Mouse (Mus musculus): ENCODE data around the gene Syce3. TPM values are rescaled to one million over a fixed set of nuclear protein-coding genes. Genes with fewer than 3 reads are reported as not detected.

Syce3 gene
- polyA plus RNA-seq, 1 experiment from 2014 or later: not detected

DNA sequence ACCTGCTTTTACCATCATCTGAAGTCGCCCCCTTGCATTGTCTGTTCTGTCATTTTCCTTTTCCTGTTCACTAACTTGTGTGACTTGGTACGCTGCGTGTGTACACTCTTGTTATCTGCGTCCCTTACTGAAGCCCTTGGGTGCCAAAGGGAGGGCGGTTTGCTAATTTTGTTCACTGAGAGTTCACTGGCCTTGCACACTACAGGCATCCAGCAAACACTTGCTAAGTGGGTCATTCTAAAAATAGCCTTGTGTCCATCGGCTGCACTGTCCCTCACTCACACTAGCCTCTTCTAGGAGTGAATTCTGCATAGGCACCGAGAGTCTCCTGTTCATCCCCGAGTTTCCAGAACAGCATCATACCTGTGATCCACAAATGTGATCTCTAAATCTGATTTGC is 5.0 kb upstream of the Syce3 start:
- H3K4me1 ChIP-seq (ENCODE audit: control insufficient read depth in 2 of 2, insufficient read depth in 2 of 2, low read length in 2 of 2): peaks cover 9 to 11% of the 10 kb centered on the region in 2 experiments; a peak in 3 of 4 replicates
- peak overlapping the region; percentile 87 for H3K27ac ChIP-seq (replicated peaks in 1 of 2; ENCODE audit: control insufficient read depth in 1 of 2, insufficient read depth in 1 of 2, low read depth in 2 of 2, low read length in 2 of 2)
- no peaks in the 10 kb centered on the region for H3K27me3 ChIP-seq (ENCODE audit: control insufficient read depth, insufficient read depth, low read length)
- no peaks in the 10 kb centered on the region for H3K9me3 ChIP-seq (ENCODE audit: control insufficient read depth, low read length)
- H3K4me2 ChIP-seq (ENCODE audit: low read length): peak overlapping the region; percentile 12
- 27% methylated on average over 8 of the region's 8 CpGs for WGBS
- peak; percentile 62; the same call in 1 of the 2 replicates for ATAC-seq (ENCODE audit: insufficient number of reproducible peaks, insufficient read depth, low FRiP score, low read depth)
- H3K9ac ChIP-seq (ENCODE audit: low read length): no peak overlapping the region; the same call in 1 of the 2 replicates
- no peak overlapping the region for H3K4me3 ChIP-seq (ENCODE audit: control insufficient read depth in 1 of 2, insufficient read depth in 1 of 2, low read depth in 1 of 2, low read length in 2 of 2)
- peaks cover 43% of the 10 kb centered on the region for H3K36me3 ChIP-seq (ENCODE audit: control insufficient read depth, insufficient read depth, low read length)

DNA sequence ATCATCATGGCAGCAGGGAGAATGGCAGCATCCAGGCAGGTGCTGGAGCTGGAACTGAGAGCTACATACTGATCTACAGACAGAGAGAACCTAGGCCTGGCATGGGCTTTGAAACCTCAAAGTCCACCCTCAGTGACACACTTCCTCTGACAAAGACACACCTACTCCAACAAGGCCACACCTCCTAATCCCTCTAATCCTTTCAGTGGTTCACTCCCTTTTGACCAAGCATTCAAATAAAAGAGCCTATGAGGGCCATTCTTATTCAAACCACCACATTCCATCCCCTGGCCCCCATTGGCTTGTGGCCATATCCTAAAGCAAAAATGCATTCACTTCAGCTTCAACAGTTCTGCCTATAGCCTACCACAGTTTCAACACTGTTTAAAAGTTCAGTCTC is 3.6 kb downstream of the Syce3 start:
- H3K27me3 ChIP-seq (ENCODE audit: control insufficient read depth, insufficient read depth, low read length): no peaks in the 10 kb centered on the region
- no peak for ATAC-seq (ENCODE audit: insufficient number of reproducible peaks, insufficient read depth, low FRiP score, low read depth)
- H3K9ac ChIP-seq (ENCODE audit: low read length): no peak overlapping the region
- H3K4me3 ChIP-seq (ENCODE audit: control insufficient read depth in 1 of 2, insufficient read depth in 1 of 2, low read depth in 1 of 2, low read length in 2 of 2): no peak overlapping the region
- no peaks in the 10 kb centered on the region for H3K36me3 ChIP-seq (ENCODE audit: control insufficient read depth, insufficient read depth, low read length)
- no peak overlapping the region for H3K4me2 ChIP-seq (ENCODE audit: low read length)
- peaks cover 10% of the 10 kb centered on the region; the same call in 1 of the 2 replicates for H3K9me3 ChIP-seq (ENCODE audit: control insufficient read depth, low read length)
- no peak overlapping the region for H3K27ac ChIP-seq (replicated peaks in 1 of 2; ENCODE audit: control insufficient read depth in 1 of 2, insufficient read depth in 1 of 2, low read depth in 2 of 2, low read length in 2 of 2)
- H3K4me1 ChIP-seq (ENCODE audit: control insufficient read depth in 2 of 2, insufficient read depth in 2 of 2, low read length in 2 of 2): no peaks in the 10 kb centered on the region

DNA sequence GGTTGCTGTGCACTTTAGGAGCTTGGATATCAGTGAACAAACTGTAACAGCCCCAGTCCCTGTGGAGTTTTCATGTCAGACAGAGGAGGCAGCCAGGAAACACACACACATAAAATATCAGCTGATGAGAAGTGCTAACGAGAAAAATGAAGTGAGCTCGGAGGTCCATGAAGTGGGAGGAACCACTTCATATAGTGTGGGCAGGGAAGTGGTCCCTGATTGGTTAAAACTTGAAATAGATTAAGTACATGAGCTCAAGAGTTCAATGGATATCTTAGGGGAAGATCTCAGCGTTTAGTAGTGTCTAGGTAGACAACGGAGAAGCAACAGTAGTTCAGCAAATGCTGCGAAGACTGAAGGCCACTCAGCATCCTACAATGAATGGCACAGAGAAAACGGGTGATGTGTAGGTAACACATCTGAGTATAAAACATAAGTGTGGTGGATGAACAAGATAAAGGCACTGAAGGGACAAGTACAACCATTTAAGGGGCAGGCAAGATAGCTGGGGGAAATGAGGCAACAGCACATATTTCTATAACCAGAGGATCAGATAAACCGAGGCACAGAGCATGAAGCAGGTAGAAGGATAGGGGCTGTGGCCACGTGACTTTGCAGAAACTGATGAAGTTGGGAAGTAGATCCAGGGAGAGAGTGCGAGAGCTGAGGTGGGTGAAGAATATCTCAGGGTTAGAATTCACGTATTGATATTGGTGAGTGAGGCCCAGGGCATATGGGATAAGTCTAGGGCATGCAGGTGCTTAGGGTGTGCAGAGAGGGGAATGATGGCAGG is 5.3 kb downstream of the Syce3 start:
- 70% methylated on average over 10 of the region's 10 CpGs for WGBS

DNA sequence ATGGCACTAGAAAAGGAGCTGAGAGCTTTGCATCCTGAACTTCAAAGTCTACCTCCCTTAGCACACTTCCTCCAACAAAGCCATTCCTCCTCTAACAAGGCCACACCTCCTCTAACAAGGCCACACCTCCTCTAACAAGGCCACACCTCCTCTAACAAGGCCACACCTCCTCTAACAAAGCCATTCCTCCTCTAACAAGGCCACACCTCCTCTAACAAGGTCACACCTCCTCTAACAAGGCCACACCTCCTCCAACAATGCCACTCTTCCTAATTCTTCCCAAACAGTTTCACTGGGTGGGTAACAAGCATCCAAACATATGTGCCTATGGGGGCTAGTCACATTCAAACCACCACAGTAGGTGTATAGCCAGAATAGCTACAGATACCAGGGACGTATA is 7.8 kb downstream of the Syce3 start:
- WGBS: 73% methylated on average over 1 of the region's 1 CpGs
- Histone ChIP-seq H3K4me3 (ENCODE audit: control insufficient read depth in 1 of 2, insufficient read depth in 1 of 2, low read depth in 1 of 2, low read length in 2 of 2) (no peak overlapping the region), H3K4me1 (ENCODE audit: control insufficient read depth in 2 of 2, insufficient read depth in 2 of 2, low read length in 2 of 2) (no peaks in the 10 kb centered on the region), H3K36me3 (ENCODE audit: control insufficient read depth, insufficient read depth, low read length) (no peaks in the 10 kb centered on the region), H3K9me3 (ENCODE audit: control insufficient read depth, low read length) (peaks cover 5% of the 10 kb centered on the region; the same call in 1 of the 2 replicates), H3K4me2 (ENCODE audit: low read length) (no peak overlapping the region), H3K27me3 (ENCODE audit: control insufficient read depth, insufficient read depth, low read length) (no peaks in the 10 kb centered on the region), H3K9ac (ENCODE audit: low read length) (no peak overlapping the region), H3K27ac (replicated peaks in 1 of 2; ENCODE audit: control insufficient read depth in 1 of 2, insufficient read depth in 1 of 2, low read depth in 2 of 2, low read length in 2 of 2) (no peak overlapping the region)
- no peak for ATAC-seq (ENCODE audit: insufficient number of reproducible peaks, insufficient read depth, low FRiP score, low read depth)

More for the DNA sequence above, 5.3 kb downstream of the Syce3 start:
- H3K36me3 ChIP-seq (ENCODE audit: control insufficient read depth, insufficient read depth, low read length): no peaks in the 10 kb centered on the region
- no peaks in the 10 kb centered on the region for H3K4me1 ChIP-seq (ENCODE audit: control insufficient read depth in 2 of 2, insufficient read depth in 2 of 2, low read length in 2 of 2)
- no peak overlapping the region for H3K4me3 ChIP-seq (ENCODE audit: control insufficient read depth in 1 of 2, insufficient read depth in 1 of 2, low read depth in 1 of 2, low read length in 2 of 2)
- no peak overlapping the region for H3K4me2 ChIP-seq (ENCODE audit: low read length)
- no peaks in the 10 kb centered on the region for H3K27me3 ChIP-seq (ENCODE audit: control insufficient read depth, insufficient read depth, low read length)
- peaks cover 10% of the 10 kb centered on the region; the same call in 1 of the 2 replicates for H3K9me3 ChIP-seq (ENCODE audit: control insufficient read depth, low read length)
- H3K27ac ChIP-seq (replicated peaks in 1 of 2; ENCODE audit: control insufficient read depth in 1 of 2, insufficient read depth in 1 of 2, low read depth in 2 of 2, low read length in 2 of 2): no peak overlapping the region
- ATAC-seq (ENCODE audit: insufficient number of reproducible peaks, insufficient read depth, low FRiP score, low read depth): no peak
- H3K9ac ChIP-seq (ENCODE audit: low read length): no peak overlapping the region

DNA sequence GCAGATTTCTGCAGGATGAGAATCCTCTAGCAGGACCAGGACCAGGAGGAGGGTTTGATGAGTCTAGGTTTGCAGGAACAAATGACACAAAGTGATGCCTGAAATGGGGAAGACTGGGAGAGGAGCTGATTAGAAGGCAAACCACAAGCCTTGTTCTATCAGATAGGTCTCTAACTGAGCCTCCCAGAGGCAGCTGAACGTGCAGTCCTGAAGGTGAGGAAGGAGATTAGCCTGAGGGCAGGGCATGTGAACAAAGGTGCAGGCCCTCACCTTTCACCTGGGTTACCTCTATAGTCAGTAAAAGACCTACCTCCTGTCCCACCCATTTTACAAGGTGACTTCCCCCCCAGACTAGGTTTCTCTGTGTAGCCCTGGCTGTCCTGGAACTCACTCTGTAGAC is 10.6 kb downstream of the Syce3 start:
- Histone ChIP-seq H3K27me3 (ENCODE audit: control insufficient read depth, insufficient read depth, low read length) (no peaks in the 10 kb centered on the region), H3K4me2 (ENCODE audit: low read length) (no peak overlapping the region), H3K9ac (ENCODE audit: low read length) (no peak overlapping the region), H3K36me3 (ENCODE audit: control insufficient read depth, insufficient read depth, low read length) (no peaks in the 10 kb centered on the region), H3K9me3 (ENCODE audit: control insufficient read depth, low read length) (no peaks in the 10 kb centered on the region), H3K27ac (replicated peaks in 1 of 2; ENCODE audit: control insufficient read depth in 1 of 2, insufficient read depth in 1 of 2, low read depth in 2 of 2, low read length in 2 of 2) (no peak overlapping the region), H3K4me1 (ENCODE audit: control insufficient read depth in 2 of 2, insufficient read depth in 2 of 2, low read length in 2 of 2) (no peaks in the 10 kb centered on the region), H3K4me3 (ENCODE audit: control insufficient read depth in 1 of 2, insufficient read depth in 1 of 2, low read depth in 1 of 2, low read length in 2 of 2) (no peak overlapping the region)
- ATAC-seq (ENCODE audit: insufficient number of reproducible peaks, insufficient read depth, low FRiP score, low read depth): no peak
- 40% methylated on average over 1 of the region's 1 CpGs for WGBS

DNA sequence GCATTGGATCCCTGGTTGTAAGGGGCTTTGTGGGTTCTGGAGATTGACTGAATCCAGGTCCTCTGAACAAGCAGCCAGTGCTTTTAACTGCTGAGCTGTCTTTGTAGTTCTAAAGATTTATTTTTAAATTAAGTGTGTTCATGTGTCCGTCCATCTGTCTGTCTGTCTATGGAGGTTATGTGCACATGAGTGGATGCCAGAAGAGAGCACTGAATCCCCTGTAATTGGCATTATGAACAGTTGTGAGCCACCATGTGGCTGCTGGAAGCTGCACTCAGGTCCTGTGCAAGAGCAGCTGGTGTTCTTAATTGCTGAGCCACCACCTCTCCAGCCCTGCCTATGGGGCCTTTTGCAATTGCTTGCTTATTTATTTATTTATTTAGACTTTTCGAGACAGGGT is 12.2 kb downstream of the Syce3 start:
- Histone ChIP-seq H3K4me1 (ENCODE audit: control insufficient read depth in 2 of 2, insufficient read depth in 2 of 2, low read length in 2 of 2) (no peaks in the 10 kb centered on the region), H3K4me2 (ENCODE audit: low read length) (no peak overlapping the region), H3K9ac (ENCODE audit: low read length) (no peak overlapping the region), H3K27me3 (ENCODE audit: control insufficient read depth, insufficient read depth, low read length) (no peaks in the 10 kb centered on the region), H3K4me3 (ENCODE audit: control insufficient read depth in 1 of 2, insufficient read depth in 1 of 2, low read depth in 1 of 2, low read length in 2 of 2) (no peak overlapping the region), H3K9me3 (ENCODE audit: control insufficient read depth, low read length) (no peaks in the 10 kb centered on the region), H3K27ac (replicated peaks in 1 of 2; ENCODE audit: control insufficient read depth in 1 of 2, insufficient read depth in 1 of 2, low read depth in 2 of 2, low read length in 2 of 2) (no peak overlapping the region), H3K36me3 (ENCODE audit: control insufficient read depth, insufficient read depth, low read length) (no peaks in the 10 kb centered on the region)
- no peak for ATAC-seq (ENCODE audit: insufficient number of reproducible peaks, insufficient read depth, low FRiP score, low read depth)
- 85% methylated on average over 2 of the region's 2 CpGs for WGBS

DNA sequence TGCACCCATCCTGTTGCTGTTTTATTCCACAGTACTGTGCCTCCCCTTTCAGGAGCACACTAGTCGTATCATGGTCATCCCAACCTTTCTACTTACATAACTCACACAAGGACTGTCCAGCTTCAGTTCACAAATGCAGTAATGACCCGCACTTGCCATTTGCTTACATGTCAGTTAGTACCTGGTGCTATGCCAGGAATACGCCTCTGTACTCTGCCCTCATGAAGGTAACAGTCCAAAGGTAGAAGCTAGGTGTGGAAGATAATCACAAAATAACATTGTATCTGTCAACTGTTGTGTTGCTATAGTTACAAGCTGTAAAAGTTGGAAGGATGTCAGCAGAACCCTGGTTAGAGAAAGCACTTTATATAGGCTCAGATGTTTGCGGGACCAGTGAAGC is 13.4 kb downstream of the Syce3 start:
- no peak for ATAC-seq (ENCODE audit: insufficient number of reproducible peaks, insufficient read depth, low FRiP score, low read depth)
- Histone ChIP-seq H3K4me1 (ENCODE audit: control insufficient read depth in 2 of 2, insufficient read depth in 2 of 2, low read length in 2 of 2) (no peaks in the 10 kb centered on the region), H3K9ac (ENCODE audit: low read length) (no peak overlapping the region), H3K9me3 (ENCODE audit: control insufficient read depth, low read length) (no peaks in the 10 kb centered on the region), H3K27ac (replicated peaks in 1 of 2; ENCODE audit: control insufficient read depth in 1 of 2, insufficient read depth in 1 of 2, low read depth in 2 of 2, low read length in 2 of 2) (no peak overlapping the region), H3K36me3 (ENCODE audit: control insufficient read depth, insufficient read depth, low read length) (no peaks in the 10 kb centered on the region), H3K27me3 (ENCODE audit: control insufficient read depth, insufficient read depth, low read length) (no peaks in the 10 kb centered on the region), H3K4me3 (ENCODE audit: control insufficient read depth in 1 of 2, insufficient read depth in 1 of 2, low read depth in 1 of 2, low read length in 2 of 2) (no peak overlapping the region), H3K4me2 (ENCODE audit: low read length) (no peak overlapping the region)
- whole genome bisulfite sequencing: 84% methylated on average over 4 of the region's 4 CpGs

DNA sequence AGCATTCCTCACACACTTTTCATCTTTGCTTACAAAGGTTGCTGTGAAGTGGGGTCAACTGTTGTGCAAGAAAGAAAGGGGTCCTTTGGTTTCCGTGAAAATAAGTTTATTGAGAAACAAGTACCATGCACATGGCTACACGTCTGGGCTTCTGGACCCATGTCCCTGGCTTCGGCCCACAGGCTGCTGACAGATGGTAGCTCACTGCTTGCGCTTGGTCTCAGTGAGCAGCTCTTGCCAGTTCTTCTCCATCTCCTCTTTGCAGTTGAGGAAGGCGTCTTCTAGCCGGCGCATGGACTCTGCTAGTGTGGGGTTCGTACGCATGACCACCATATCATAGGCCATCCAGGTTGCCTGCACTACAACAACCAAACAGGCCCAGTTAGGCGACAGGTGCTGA is 20.2 kb downstream of the Syce3 start:
- Histone ChIP-seq H3K9ac (ENCODE audit: low read length) (no peak overlapping the region), H3K4me2 (ENCODE audit: low read length) (no peak overlapping the region), H3K4me1 (ENCODE audit: control insufficient read depth in 2 of 2, insufficient read depth in 2 of 2, low read length in 2 of 2) (no peaks in the 10 kb centered on the region), H3K36me3 (ENCODE audit: control insufficient read depth, insufficient read depth, low read length) (no peaks in the 10 kb centered on the region), H3K9me3 (ENCODE audit: control insufficient read depth, low read length) (no peaks in the 10 kb centered on the region), H3K4me3 (ENCODE audit: control insufficient read depth in 1 of 2, insufficient read depth in 1 of 2, low read depth in 1 of 2, low read length in 2 of 2) (no peak overlapping the region), H3K27me3 (ENCODE audit: control insufficient read depth, insufficient read depth, low read length) (peaks cover 4% of the 10 kb centered on the region), H3K27ac (replicated peaks in 1 of 2; ENCODE audit: control insufficient read depth in 1 of 2, insufficient read depth in 1 of 2, low read depth in 2 of 2, low read length in 2 of 2) (no peak overlapping the region)
- 86% methylated on average over 10 of the region's 10 CpGs for WGBS
- ATAC-seq (ENCODE audit: insufficient number of reproducible peaks, insufficient read depth, low FRiP score, low read depth): no peak
